Mouse (Mus musculus) heart, embryonic 11.5 days (tissue): ENCODE measurements around the gene Lrriq4. TPM values are rescaled to one million over a fixed set of nuclear protein-coding genes. Genes with fewer than 3 reads are reported as not detected.
"Not testable (repeated sequence)": the region's sequence is repeated elsewhere in the genome, so short reads cannot be mapped to it uniquely, and the experiment has no call there.

Experiments used
- ATAC-seq: fragments of 200-750 bp; cut with Nextera tagmentation; replicated peaks from 2 replicates; pipeline ENCODE4 v1.8.0; 2017; ENCODE audit warnings: moderate library complexity; ENCODE audit not compliant: insufficient number of reproducible peaks, low FRiP score, low TSS enrichment
- H3K27ac ChIP-seq: fragments of 300-500 bp; sonication (generic); 2 replicates; pipeline ENCODE4 v1.5.1; 2014; ENCODE audit warnings: mild to moderate bottlenecking, low read depth, low read length
- H3K27me3 ChIP-seq: fragments of 300-500 bp; sonication (generic); 2 replicates; pipeline ENCODE4 v1.6.1; 2014; ENCODE audit warnings: mild to moderate bottlenecking, low read length, mixed read lengths; ENCODE audit not compliant: control insufficient read depth, insufficient read depth
- H3K36me3 ChIP-seq: fragments of 300-500 bp; sonication (generic); 2 replicates; pipeline ENCODE4 v1.6.1; 2014; ENCODE audit warnings: mild to moderate bottlenecking, low read length, moderate library complexity, mixed read lengths; ENCODE audit not compliant: control insufficient read depth, insufficient read depth
- H3K4me1 ChIP-seq: fragments of 300-500 bp; sonication (generic); 2 replicates; pipeline ENCODE4 v1.6.1; 2014; ENCODE audit warnings: low read length; ENCODE audit not compliant: control insufficient read depth, insufficient read depth
- H3K4me2 ChIP-seq: fragments of 300-500 bp; sonication (generic); 2 replicates; pipeline ENCODE4 v1.6.1; 2014; ENCODE audit warnings: mild to moderate bottlenecking, moderate library complexity
- H3K4me3 ChIP-seq: fragments of 300-500 bp; sonication (generic); 2 replicates; pipeline ENCODE4 v1.5.1; 2014; ENCODE audit warnings: low read depth, low read length
- H3K9ac ChIP-seq: fragments of 300-500 bp; sonication (generic); 2 replicates; pipeline ENCODE4 v1.6.1; 2014; ENCODE audit warnings: mild to moderate bottlenecking, low read depth, low read length, moderate library complexity
- H3K9me3 ChIP-seq: fragments of 300-500 bp; sonication (generic); replicated peaks from 2 replicates; pipeline ENCODE4 v1.6.1; 2016; ENCODE audit warnings: low read length; ENCODE audit not compliant: control insufficient read depth
- whole genome bisulfite sequencing: fragments of 180-500 bp; shearing (Covaris S2); extraction: QIAGEN DNeasy Blood & Tissue Kit; methylation state at CpG from one replicate; pipeline ENCODE4 v1.1.7; 2014; ENCODE audit not compliant: insufficient replicate concordance; 5-methylcytosine and 5-hydroxymethylcytosine counted together
- polyA plus RNA-seq: library from polyadenylated mRNA; unstranded; fragments of >200 nt; fragmentation: Nextera tagmentation; extraction: Ambion mirVana; gene quantifications from 2 replicates; pipeline ENCODE4 v1.2.1, GENCODE M21; 2014

Gene Lrriq4
- polyA plus RNA-seq, 1 experiment from 2014 or later, result 0.09 TPM

GRCm38 (mm10) chr3:30695661-30696060, 51.4 kb downstream of the Lrriq4 start:
- Histone ChIP-seq H3K27ac (no peak overlapping the region), H3K9ac (no peak overlapping the region), H3K27me3 (no peaks in the 10 kb centered on the region), H3K4me3 (no peak overlapping the region), H3K4me1 (no peaks in the 10 kb centered on the region), H3K36me3 (no peaks in the 10 kb centered on the region), H3K4me2 (no peak overlapping the region), H3K9me3 (no peaks in the 10 kb centered on the region)
- no peak for ATAC-seq
- 87% methylated on average over 2 of the region's 2 CpGs for WGBS

- no peak overlapping the region for H3K4me2 ChIP-seq
- H3K9me3 ChIP-seq, result no peaks in the 10 kb centered on the region
- ATAC-seq, result no peak
- H3K36me3 ChIP-seq, result no peaks in the 10 kb centered on the region
- H3K27ac ChIP-seq, result no peak overlapping the region
- no peak overlapping the region for H3K4me3 ChIP-seq
- H3K4me1 ChIP-seq, result no peaks in the 10 kb centered on the region
- no peaks in the 10 kb centered on the region for H3K27me3 ChIP-seq
- H3K9ac ChIP-seq, result no peak overlapping the region
- 17% methylated on average over 2 of the region's 2 CpGs for WGBS
Measured at GRCm38 (mm10) chr3:30696346-30696745, 52.0 kb downstream of the Lrriq4 start.

GRCm38 (mm10) chr3:30697891-30698290, 53.6 kb downstream of the Lrriq4 start:
- H3K36me3 ChIP-seq, result no peaks in the 10 kb centered on the region
- H3K27ac ChIP-seq, result no peak overlapping the region
- H3K9ac ChIP-seq, result no peak overlapping the region
- H3K27me3 ChIP-seq, result no peaks in the 10 kb centered on the region
- no peaks in the 10 kb centered on the region for H3K4me1 ChIP-seq
- 65% methylated on average over 4 of the region's 4 CpGs for WGBS
- H3K9me3 ChIP-seq, result no peaks in the 10 kb centered on the region
- H3K4me3 ChIP-seq, result no peak overlapping the region
- H3K4me2 ChIP-seq, result no peak overlapping the region
- ATAC-seq, result no peak

- 75% methylated on average over 6 of the region's 6 CpGs for WGBS
- H3K4me1 ChIP-seq, H3K4me2 ChIP-seq, H3K4me3 ChIP-seq, H3K9ac ChIP-seq, H3K9me3 ChIP-seq, H3K27ac ChIP-seq, H3K27me3 ChIP-seq, H3K36me3 ChIP-seq, ATAC-seq: not testable (repeated sequence)
Measured at GRCm38 (mm10) chr3:30699711-30700505, 55.6 kb downstream of the Lrriq4 start, which contains the start of gene Lrrc31. TSS of gene Lrrc31 (minus strand) at chr3:30699843.

GRCm38 (mm10) chr3:30705977-30706376, 61.7 kb downstream of the Lrriq4 start:
- no peak for ATAC-seq
- whole genome bisulfite sequencing, result 70% methylated on average over 3 of the region's 3 CpGs
- no peak overlapping the region for H3K4me3 ChIP-seq

GRCm38 (mm10) chr3:30706614-30707276, 62.4 kb downstream of the Lrriq4 start:
- Histone ChIP-seq H3K9me3 (no peaks in the 10 kb centered on the region), H3K4me1 (no peaks in the 10 kb centered on the region), H3K27me3 (no peaks in the 10 kb centered on the region), H3K4me2 (no peak overlapping the region), H3K9ac (no peak overlapping the region), H3K36me3 (no peaks in the 10 kb centered on the region), H3K27ac (no peak overlapping the region), H3K4me3 (no peak overlapping the region)
- ATAC-seq, result no peak
- WGBS, result 54% methylated on average over 4 of the region's 4 CpGs

More at GRCm38 (mm10) chr3:30705977-30706376, 61.7 kb downstream of the Lrriq4 start:
- H3K4me2 ChIP-seq, result no peak overlapping the region
- H3K27me3 ChIP-seq, result no peaks in the 10 kb centered on the region
- H3K9ac ChIP-seq, result no peak overlapping the region
- no peaks in the 10 kb centered on the region for H3K4me1 ChIP-seq
- no peak overlapping the region for H3K27ac ChIP-seq
- no peaks in the 10 kb centered on the region for H3K9me3 ChIP-seq
- H3K36me3 ChIP-seq, result no peaks in the 10 kb centered on the region

GRCm38 (mm10) chr3:30710191-30710590, 65.9 kb downstream of the Lrriq4 start:
- no peak for ATAC-seq
- Histone ChIP-seq H3K36me3 (no peaks in the 10 kb centered on the region), H3K27me3 (no peaks in the 10 kb centered on the region), H3K4me3 (no peak overlapping the region), H3K27ac (no peak overlapping the region), H3K9me3 (no peaks in the 10 kb centered on the region), H3K4me1 (no peaks in the 10 kb centered on the region), H3K9ac (no peak overlapping the region), H3K4me2 (no peak overlapping the region)
- WGBS, result 77% methylated on average over 6 of the region's 6 CpGs

GRCm38 (mm10) chr3:30713334-30713733, 69.0 kb downstream of the Lrriq4 start:
- H3K27ac ChIP-seq, result no peak overlapping the region
- H3K4me3 ChIP-seq, result no peak overlapping the region
- H3K9me3 ChIP-seq, result no peaks in the 10 kb centered on the region
- H3K36me3 ChIP-seq, result no peaks in the 10 kb centered on the region
- H3K4me2 ChIP-seq, result no peak overlapping the region
- 79% methylated on average over 1 of the region's 1 CpGs for WGBS
- H3K4me1 ChIP-seq, result no peaks in the 10 kb centered on the region
- no peak for ATAC-seq
- no peaks in the 10 kb centered on the region for H3K27me3 ChIP-seq
- no peak overlapping the region for H3K9ac ChIP-seq
